Mouse (Mus musculus): ENCODE measurements around the gene Bcl2l15. TPM values are rescaled to one million over a fixed set of nuclear protein-coding genes. Genes with fewer than 3 reads are reported as not detected.
"Not testable (repeated sequence)": the region's sequence is repeated elsewhere in the genome, so short reads cannot be mapped to it uniquely, and the experiment has no call there.

Bcl2l15 gene
- polyA plus RNA-seq, 1 experiment from 2014 or later = 0.54 TPM

DNA sequence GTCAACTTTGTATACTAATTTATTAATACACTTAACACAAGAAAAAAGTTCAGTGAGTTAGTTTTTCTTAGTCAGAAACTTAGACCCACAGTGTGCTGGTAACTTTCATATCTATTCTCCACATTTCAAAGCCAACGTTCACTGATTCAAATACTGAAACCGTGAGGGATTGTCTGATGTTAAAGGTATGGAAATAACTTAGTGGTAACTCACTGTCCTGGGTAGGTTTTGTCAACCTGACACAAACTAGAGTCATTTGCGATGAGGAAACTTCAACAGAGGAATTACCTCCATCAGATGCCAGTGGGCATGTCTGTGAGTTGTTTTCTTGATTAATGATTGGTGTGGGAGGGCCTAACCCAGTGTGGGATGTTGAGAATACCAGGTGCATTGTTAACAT is 3.4 kb upstream of the Bcl2l15 start:
- no peak for TF ChIP-seq EP300 (IDR thresholded peaks at IDR 0.05; ENCODE audit: low read depth)
- TF ChIP-seq CTCF (IDR thresholded peaks at IDR 0.05; ENCODE audit: low read depth) = no peak
- no peaks in the 10 kb centered on the region; the same call in 1 of the 2 replicates for H3K36me3 ChIP-seq (replicated peaks; ENCODE audit: insufficient read depth, low read length)
- ATAC-seq (no peak), DNase-seq (no peak)
- no peaks in the 10 kb centered on the region for H3K27me3 ChIP-seq (ENCODE audit: insufficient read depth, low read length)
- 80% methylated on average over 3 of the region's 3 CpGs for WGBS (ENCODE audit: insufficient replicate concordance)
- H3K4me1 ChIP-seq (ENCODE audit: insufficient read depth) = peaks cover 11% of the 10 kb centered on the region
- H3K9me3 ChIP-seq (ENCODE audit: low read length) = no peaks in the 10 kb centered on the region
- H3K4me2 ChIP-seq (ENCODE audit: low read depth, low read length) = no peak overlapping the region
- H3K27ac ChIP-seq (ENCODE audit: low read depth) = no peak overlapping the region
- no peak overlapping the region for H3K9ac ChIP-seq (replicated peaks)
- no peak overlapping the region for H3K4me3 ChIP-seq (ENCODE audit: low read depth, low read length)

DNA sequence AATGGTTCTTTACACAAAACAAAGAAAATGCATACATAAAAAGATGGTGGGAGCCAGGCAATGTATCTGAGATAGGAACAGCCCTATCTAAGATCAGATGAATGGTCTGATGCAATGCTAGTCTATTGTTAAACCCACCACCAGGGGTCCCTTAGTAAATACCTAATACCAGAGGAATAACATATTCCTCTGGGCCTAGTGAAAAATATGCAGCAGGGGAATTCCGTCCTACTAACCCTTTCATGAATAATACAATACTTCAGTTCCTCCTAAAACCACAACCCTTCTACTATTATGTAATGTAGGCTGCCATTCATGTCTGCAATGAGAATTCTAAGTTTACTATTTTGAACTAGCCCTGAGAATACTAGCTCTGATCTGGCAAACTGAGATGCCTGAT is 1.7 kb upstream of the Bcl2l15 start:
- not testable (repeated sequence) for H3K4me3 ChIP-seq (ENCODE audit: low read depth, low read length); H3K36me3 ChIP-seq (replicated peaks; ENCODE audit: insufficient read depth, low read length); DNase-seq; H3K4me2 ChIP-seq (ENCODE audit: low read depth, low read length); H3K9ac ChIP-seq (replicated peaks); ATAC-seq; H3K9me3 ChIP-seq (ENCODE audit: low read length); H3K27ac ChIP-seq (ENCODE audit: low read depth); H3K27me3 ChIP-seq (ENCODE audit: insufficient read depth, low read length)
- 67% methylated on average over 1 of the region's 1 CpGs for WGBS (ENCODE audit: insufficient replicate concordance)
- H3K4me1 ChIP-seq (ENCODE audit: insufficient read depth) = peaks cover 11% of the 10 kb centered on the region

DNA sequence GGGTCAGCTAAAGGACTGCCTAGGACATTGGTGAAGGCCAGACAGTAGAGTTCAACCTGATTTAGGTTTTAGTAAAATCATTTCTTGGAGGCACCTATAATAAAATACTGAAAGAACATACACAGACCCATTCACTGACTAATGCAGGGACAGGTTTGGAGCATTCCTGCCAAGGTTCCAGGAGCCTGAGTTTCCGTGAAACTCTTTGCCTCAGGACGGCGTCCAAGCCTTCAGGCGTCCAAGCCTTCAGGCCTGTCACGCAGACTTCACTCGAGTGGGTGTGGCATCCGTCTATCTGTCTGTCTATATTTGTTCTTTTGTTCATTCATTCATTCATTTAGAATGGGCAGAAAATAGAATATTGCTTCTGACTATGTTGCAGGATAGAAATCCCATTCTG is 1.3 kb upstream of the Bcl2l15 start:
- Histone ChIP-seq H3K27ac (ENCODE audit: low read depth) (no peak overlapping the region), H3K4me1 (ENCODE audit: insufficient read depth) (peaks cover 11% of the 10 kb centered on the region), H3K9me3 (ENCODE audit: low read length) (no peaks in the 10 kb centered on the region), H3K9ac (replicated peaks) (no peak overlapping the region), H3K4me2 (ENCODE audit: low read depth, low read length) (no peak overlapping the region), H3K36me3 (replicated peaks; ENCODE audit: insufficient read depth, low read length) (no peaks in the 10 kb centered on the region; the same call in 1 of the 2 replicates), H3K4me3 (ENCODE audit: low read depth, low read length) (no peak overlapping the region), H3K27me3 (ENCODE audit: insufficient read depth, low read length) (no peaks in the 10 kb centered on the region)
- ATAC-seq (no peak), DNase-seq (no peak)
- TF ChIP-seq EP300 (IDR thresholded peaks at IDR 0.05; ENCODE audit: low read depth) = no peak
- TF ChIP-seq CTCF (IDR thresholded peaks at IDR 0.05; ENCODE audit: low read depth) = no peak
- 85% methylated on average over 7 of the region's 7 CpGs for WGBS (ENCODE audit: insufficient replicate concordance)

DNA sequence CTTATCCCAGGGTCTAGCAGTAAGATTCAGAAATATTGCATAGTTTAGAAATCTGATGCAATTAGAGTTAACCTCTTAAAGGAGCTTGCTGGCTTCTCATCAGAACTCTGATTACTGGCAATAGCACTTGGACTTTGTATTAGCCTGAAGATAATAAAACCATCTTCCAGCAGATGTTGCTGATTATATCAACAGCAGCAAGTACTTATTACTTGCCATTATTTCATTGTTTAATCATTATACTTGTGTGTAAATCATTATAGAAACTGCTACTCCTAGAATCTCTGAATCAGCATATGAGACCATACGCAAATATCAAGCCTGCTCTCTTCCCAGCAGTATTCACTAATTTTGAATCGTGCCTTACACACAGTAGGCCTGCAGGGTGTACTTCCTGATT is 1.6 kb downstream of the Bcl2l15 start:
- Histone ChIP-seq H3K27me3 (ENCODE audit: insufficient read depth, low read length) (no peaks in the 10 kb centered on the region), H3K9ac (replicated peaks) (no peak overlapping the region), H3K9me3 (ENCODE audit: low read length) (no peaks in the 10 kb centered on the region), H3K4me3 (ENCODE audit: low read depth, low read length) (no peak overlapping the region), H3K36me3 (replicated peaks; ENCODE audit: insufficient read depth, low read length) (no peaks in the 10 kb centered on the region), H3K4me1 (ENCODE audit: insufficient read depth) (peaks cover 11% of the 10 kb centered on the region), H3K27ac (ENCODE audit: low read depth) (no peak overlapping the region), H3K4me2 (ENCODE audit: low read depth, low read length) (no peak overlapping the region)
- TF ChIP-seq EP300 (IDR thresholded peaks at IDR 0.05; ENCODE audit: low read depth) = no peak
- TF ChIP-seq CTCF (IDR thresholded peaks at IDR 0.05; ENCODE audit: low read depth) = no peak
- DNase-seq = no peak
- WGBS (ENCODE audit: insufficient replicate concordance) = 83% methylated on average over 2 of the region's 2 CpGs
- no peak for ATAC-seq

DNA sequence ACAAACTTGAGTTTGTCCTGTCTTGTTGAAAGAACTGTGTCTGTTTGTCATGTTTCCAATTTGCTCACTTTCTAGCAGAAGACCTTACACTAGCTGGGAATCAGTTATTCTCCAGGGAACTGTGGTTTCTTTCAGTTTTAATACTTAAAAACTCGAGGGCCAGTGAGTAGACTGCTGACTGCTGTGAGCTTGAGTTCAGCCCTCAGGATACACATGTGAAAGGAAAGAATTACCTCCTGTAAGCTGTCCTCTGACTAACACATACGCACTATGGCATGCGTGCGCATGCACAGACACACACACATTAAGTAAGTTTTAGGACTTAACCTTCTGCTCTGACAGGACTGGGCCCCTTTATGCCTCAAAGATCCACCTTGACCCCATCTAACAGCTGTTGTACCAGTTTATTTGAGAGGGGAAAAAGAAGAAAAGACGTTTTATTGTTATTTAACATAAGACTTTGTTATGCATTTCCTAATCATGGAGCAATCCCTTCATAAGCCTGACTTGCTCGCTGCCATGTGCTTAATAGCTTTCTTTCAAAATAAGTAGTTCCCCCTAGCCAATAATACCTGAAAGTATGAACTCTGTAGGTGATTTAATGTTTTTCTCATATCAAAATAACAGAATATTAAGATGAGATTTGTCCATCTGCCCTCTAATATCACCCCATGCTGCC is 3.0 kb downstream of the Bcl2l15 start:
- TF ChIP-seq EP300 (IDR thresholded peaks at IDR 0.05; ENCODE audit: low read depth) = no peak
- no peak for TF ChIP-seq CTCF (IDR thresholded peaks at IDR 0.05; ENCODE audit: low read depth)
- Histone ChIP-seq H3K9ac (replicated peaks) (no peak overlapping the region), H3K36me3 (replicated peaks; ENCODE audit: insufficient read depth, low read length) (no peaks in the 10 kb centered on the region), H3K27me3 (ENCODE audit: insufficient read depth, low read length) (no peaks in the 10 kb centered on the region), H3K4me2 (ENCODE audit: low read depth, low read length) (no peak overlapping the region), H3K27ac (ENCODE audit: low read depth) (no peak overlapping the region), H3K4me1 (ENCODE audit: insufficient read depth) (peaks cover 11% of the 10 kb centered on the region), H3K9me3 (ENCODE audit: low read length) (no peaks in the 10 kb centered on the region), H3K4me3 (ENCODE audit: low read depth, low read length) (no peak overlapping the region)
- 75% methylated on average over 6 of the region's 6 CpGs for WGBS (ENCODE audit: insufficient replicate concordance)
- DNase-seq = no peak
- no peak for ATAC-seq

DNA sequence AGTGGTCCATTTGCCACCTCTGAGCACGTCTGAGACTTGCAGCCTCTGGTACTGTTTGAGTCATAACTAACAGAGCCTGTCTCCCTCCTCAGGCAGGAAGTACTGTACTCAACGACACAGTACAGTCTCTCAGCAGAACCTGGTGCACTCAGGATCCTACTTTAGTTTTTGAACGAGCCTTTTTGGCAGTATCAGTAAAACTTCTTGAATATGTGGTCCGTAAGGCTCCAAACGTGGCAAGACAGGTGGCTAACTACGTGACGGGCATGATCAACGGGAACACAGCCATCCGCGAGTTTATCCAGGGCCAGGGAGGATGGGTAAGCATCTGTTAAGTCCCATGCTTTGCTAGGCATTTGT is 3.5 kb downstream of the Bcl2l15 start:
- Histone ChIP-seq H3K4me3 (ENCODE audit: low read depth, low read length) (no peak overlapping the region), H3K4me2 (ENCODE audit: low read depth, low read length) (no peak overlapping the region), H3K27ac (ENCODE audit: low read depth) (no peak overlapping the region), H3K9me3 (ENCODE audit: low read length) (no peaks in the 10 kb centered on the region), H3K9ac (replicated peaks) (no peak overlapping the region), H3K36me3 (replicated peaks; ENCODE audit: insufficient read depth, low read length) (no peaks in the 10 kb centered on the region), H3K27me3 (ENCODE audit: insufficient read depth, low read length) (no peaks in the 10 kb centered on the region), H3K4me1 (ENCODE audit: insufficient read depth) (peaks cover 11% of the 10 kb centered on the region)
- TF ChIP-seq CTCF (IDR thresholded peaks at IDR 0.05; ENCODE audit: low read depth) (no peak), EP300 (IDR thresholded peaks at IDR 0.05; ENCODE audit: low read depth) (no peak)
- whole genome bisulfite sequencing (ENCODE audit: insufficient replicate concordance) = 72% methylated on average over 10 of the region's 10 CpGs
- DNase-seq (no peak), ATAC-seq (no peak)

DNA sequence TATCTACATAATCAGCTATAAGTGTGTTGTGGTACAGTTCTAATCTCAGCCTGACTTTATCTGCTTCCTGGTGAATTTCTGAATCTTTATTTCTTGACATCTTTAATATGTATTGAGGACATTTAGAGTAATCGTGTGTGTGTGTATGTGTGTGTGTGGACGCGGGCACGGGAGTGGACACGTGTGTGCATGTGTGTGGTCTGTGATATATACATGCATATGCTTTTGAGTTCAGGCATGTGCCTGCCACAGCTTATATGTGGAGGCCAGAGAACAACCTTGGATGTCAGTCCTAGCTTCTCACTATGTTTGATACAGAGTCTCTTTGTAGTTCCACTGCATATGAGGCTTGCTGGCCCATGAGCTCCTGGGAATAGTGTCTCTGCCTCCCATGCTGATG is 4.1 kb downstream of the Bcl2l15 start:
- WGBS (ENCODE audit: insufficient replicate concordance) = 87% methylated on average over 5 of the region's 5 CpGs
- Histone ChIP-seq H3K4me2 (ENCODE audit: low read depth, low read length) (no peak overlapping the region), H3K4me1 (ENCODE audit: insufficient read depth) (peaks cover 7% of the 10 kb centered on the region), H3K36me3 (replicated peaks; ENCODE audit: insufficient read depth, low read length) (no peaks in the 10 kb centered on the region), H3K27me3 (ENCODE audit: insufficient read depth, low read length) (no peaks in the 10 kb centered on the region), H3K27ac (ENCODE audit: low read depth) (no peak overlapping the region), H3K9ac (replicated peaks) (no peak overlapping the region), H3K9me3 (ENCODE audit: low read length) (0 out of 2 replicates have a peak, but pooled peaks cover under 1% of the 10 kb centered on the region), H3K4me3 (ENCODE audit: low read depth, low read length) (no peak overlapping the region)
- no peak for TF ChIP-seq CTCF (IDR thresholded peaks at IDR 0.05; ENCODE audit: low read depth)
- TF ChIP-seq EP300 (IDR thresholded peaks at IDR 0.05; ENCODE audit: low read depth) = no peak
- no peak for ATAC-seq
- no peak for DNase-seq

All from liver, postnatal 0 days (tissue).